Mouse (Mus musculus) WW6 (cell line): ENCODE data around the gene Chmp2a.

Source experiments
- DNase-seq: peaks from one replicate; pipeline ENCODE4 v3.0.0-alpha.2; 2013; ENCODE audit warnings: low read depth, low spot score

Gene Chmp2a

GRCm38 (mm10) chr7:13035211-13035855 is 726 bp upstream of the Chmp2a start:
- DNase-seq: no peak

DNA sequence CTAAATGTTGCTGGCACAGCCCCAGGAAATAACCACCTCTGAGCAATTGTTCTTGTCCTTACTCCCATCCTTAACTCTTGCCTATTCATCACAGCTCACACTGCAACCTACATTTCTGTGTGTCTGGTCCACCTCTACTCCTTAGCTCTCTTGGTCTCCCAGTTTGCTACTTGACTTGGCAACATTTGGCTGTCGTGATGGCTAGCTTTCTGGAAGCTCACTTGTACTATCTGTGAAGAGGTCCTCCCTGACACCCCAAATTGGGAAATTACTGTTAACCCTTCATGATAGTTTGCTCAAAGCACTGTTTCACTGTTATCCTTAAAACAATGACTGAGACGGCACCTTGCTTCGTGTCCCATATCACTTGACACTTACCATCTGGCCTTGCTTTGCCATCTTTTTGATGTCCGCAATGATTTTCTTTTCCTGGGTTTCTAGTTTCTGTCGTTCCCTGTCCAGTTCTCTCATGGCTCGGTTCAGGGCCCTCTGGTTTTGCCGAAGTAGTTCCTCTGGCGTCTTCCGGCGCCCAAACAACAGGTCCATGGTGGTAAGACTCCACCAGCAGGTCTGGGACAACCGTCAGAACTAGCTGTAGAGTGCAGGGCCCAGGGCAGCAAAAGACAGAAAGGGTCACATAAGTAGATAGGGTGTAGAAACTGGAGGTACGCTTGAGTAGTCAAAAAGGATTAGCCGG is 1.0 kb downstream of the Chmp2a start:
- no peak for DNase-seq

DNA sequence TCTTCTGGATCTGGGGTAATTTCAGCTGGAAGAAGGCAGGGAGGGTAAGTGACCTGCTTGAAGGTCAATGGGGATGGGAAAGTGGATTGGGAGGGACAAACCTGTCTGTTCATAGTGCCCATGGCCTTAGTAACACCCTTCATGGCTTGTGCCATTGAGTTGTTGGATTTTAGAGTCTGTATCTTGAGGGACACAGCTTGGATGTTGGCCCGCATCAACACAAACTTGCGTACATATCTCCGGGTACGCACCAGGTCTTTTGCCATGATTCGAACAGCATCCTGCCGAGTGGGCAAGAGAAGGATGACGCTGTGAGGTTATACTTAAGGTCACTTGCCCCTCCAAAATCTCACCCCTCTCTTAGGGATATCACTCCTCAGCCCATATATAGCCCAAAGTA is 2.1 kb downstream of the Chmp2a start:
- DNase-seq: no peak

GRCm38 (mm10) chr7:13031983-13032382 is 2.6 kb downstream of the Chmp2a start:
- DNase-seq: no peak

- DNase-seq: no peak
Observed at GRCm38 (mm10) chr7:13031069-13031468, 3.5 kb downstream of the Chmp2a start.

DNA sequence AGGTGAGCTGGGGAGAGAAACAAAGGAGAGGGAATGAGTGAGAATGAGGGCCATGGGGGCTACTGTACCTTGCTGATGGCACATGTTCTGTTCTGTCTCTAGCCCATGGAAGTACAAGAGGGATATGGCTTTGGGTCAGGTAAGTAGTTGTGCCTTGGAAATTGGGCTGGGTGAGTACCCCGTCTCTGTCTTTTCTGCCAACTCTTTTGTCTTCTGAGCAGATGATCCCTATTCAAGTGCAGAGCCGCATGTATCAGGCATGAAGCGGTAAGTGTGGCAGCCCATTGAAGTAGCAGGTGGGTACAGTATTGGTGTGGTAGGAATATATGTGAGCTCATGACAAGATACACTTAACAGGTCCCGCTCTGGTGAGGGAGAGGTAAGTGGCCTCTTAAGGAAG is 5.6 kb downstream of the Chmp2a start:
- no peak for DNase-seq

DNA sequence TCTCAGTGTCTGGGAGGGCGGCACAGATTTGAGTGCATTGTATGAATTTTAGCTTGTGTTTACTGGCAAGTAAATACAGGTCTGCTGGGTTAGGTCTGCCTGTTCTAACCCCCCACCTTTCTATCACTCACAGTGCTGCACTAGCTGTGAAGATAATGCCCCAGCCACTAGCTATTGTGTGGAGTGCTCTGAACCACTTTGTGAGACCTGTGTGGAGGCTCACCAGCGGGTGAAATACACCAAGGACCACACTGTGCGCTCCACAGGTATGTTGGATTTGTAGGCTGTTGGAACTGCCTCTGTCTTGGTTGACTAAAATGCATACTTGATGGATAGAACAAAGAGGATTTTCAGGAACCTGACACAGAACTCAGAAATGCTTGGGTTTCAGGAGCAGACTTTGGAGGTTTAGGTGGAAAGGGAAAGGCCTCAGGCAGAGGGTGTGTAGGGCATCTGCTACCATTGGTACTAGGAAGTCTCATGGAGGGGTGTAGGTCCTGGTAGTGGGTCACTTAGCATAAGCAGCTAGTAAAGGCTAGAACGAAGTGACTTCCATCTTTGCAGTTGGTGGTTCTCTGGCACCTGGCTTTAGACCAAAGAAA is 9.0 kb downstream of the Chmp2a start:
- DNase-seq: no peak

- DNase-seq: no peak
Observed at GRCm38 (mm10) chr7:13024805-13025204, 9.8 kb downstream of the Chmp2a start.

GRCm38 (mm10) chr7:13023928-13024731 is 10.5 kb downstream of the Chmp2a start:
- DNase-seq: peak; percentile 91

DNA sequence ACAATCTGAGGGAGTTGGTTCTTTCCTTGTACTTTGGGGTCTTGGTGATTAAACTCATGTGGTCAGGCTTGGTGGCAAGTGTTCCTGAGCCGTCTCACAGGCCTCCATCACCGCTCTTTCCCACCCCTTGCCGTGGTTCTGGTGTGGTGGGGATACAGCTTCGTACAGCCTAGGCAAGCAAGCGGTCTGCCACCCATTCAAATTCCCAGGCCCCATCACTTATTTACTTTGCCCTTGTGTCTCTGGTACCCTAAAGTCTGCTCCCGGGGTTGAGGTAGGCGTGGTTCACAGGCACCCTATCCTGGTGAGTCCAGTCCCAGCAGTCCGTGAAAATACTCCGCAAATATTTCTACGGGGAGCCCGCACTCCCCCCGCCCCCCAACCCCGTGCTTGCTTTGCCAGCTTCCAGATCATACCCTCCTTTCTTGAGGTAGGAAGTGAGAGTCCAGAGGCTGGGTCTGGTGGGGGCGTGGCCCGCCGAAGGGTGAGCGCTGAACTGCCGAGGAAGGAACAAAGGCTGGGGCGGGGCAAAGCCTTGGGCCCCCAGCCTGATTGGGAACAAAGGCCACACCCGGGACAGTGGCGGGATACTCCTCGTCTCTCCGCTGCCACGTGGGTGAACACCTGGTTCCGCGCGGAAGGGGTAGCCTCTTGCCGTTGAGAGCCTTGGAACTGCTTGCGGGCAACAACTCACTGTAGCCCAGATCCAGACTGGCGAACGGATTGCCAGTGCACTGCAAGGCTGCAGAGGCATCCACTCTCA is 11.7 kb downstream of the Chmp2a start:
- no peak for DNase-seq

GRCm38 (mm10) chr7:13015217-13015616 is 19.4 kb downstream of the Chmp2a start:
- no peak for DNase-seq

DNA sequence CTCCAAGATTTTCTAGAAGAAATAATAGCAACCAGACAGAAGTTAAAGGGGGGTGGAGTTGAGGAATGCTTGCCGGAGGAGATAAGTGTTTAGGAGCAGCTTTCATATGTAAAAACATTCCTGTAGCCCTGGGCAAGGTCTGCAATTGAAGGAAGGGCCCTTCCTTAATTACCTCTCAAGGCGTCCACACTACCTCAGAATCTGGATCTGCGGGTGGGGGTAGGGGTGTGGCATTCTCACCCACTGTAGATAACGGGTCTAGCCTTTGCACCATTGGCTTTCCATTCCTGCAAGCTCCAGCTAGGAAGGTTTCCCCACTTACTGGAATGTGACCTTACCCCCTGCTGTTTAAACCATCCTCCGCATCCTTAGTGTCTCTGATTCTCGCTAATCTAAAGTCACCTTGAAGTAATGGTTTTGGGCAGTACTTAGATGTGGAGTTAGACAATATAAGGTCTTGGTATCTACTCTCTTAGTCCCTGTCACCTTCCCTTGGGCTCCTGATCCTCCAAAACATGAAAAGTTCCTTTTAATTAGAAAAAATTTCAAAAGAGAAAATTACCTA is 20.2 kb downstream of the Chmp2a start:
- peak; percentile 93 for DNase-seq

DNA sequence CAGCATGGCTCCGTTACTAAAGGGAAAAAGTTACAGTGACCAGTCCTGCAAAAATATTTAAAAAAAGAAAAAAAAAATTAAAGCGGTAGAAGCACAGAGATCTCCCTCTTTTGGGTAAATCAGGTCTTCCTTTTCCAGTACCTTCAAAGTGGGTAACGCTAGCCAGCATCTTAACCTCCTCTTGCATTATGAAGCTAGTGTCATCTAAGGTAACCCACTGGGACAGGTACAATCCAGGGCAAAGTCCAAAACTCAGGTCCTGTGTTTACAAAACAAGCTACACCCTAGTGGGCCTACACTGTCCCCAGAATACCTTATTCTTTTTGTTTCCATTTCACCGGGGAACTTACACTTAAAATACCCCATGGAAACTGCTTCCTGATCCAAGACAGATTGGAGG is 20.9 kb downstream of the Chmp2a start:
- DNase-seq: no peak

DNA sequence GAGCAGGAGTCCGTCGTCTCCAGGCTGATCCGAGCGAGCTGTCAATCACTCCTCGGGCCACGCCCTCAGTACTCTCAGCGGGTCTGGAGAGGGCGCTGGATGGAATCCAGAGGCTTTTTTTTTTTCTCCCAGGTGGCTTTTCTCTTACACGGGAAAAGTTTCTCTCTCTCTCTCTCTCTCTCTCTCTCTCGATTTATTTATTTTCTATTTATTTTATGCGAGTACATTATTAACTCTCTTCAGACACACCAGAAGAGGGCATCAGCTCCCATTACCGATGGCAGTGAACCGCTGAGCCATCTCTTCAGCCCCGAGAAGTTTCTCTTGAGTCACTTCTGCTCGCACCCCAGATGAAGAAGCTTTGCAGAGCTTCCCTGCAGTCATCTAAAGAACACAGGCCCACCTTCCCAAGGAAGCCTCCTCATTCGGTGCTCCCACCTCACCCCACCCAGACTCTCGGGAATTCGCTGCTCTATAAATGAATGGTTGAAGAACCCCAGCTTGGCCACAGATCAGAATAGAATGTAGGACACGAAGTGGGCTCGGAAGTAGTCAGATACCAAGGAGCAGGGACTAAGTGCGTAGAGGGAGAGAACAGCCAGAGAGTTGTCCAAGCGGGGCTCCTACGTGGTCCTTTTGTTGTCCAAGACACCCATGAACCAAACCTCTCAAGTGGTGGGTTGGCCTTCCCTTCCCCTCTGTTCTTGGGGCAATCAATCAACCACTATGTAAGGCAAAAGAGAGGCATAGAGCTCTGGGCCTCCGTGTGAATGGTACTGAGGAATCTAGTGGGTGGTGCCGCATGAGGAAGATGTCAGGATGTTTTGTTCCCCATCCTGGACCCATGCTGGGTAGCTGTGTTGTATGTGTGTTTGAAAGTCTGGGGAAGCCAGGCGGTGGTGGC is 24.4 kb downstream of the Chmp2a start, which contains the start of gene Zbtb45:
Gene Zbtb45 (minus strand): TSS at position 30 of the 904 bp plus-strand sequence.
- DNase-seq: no peak

- DNase-seq: peak; percentile 94
Observed at GRCm38 (mm10) chr7:13009143-13010004, 25.2 kb downstream of the Chmp2a start.

DNA sequence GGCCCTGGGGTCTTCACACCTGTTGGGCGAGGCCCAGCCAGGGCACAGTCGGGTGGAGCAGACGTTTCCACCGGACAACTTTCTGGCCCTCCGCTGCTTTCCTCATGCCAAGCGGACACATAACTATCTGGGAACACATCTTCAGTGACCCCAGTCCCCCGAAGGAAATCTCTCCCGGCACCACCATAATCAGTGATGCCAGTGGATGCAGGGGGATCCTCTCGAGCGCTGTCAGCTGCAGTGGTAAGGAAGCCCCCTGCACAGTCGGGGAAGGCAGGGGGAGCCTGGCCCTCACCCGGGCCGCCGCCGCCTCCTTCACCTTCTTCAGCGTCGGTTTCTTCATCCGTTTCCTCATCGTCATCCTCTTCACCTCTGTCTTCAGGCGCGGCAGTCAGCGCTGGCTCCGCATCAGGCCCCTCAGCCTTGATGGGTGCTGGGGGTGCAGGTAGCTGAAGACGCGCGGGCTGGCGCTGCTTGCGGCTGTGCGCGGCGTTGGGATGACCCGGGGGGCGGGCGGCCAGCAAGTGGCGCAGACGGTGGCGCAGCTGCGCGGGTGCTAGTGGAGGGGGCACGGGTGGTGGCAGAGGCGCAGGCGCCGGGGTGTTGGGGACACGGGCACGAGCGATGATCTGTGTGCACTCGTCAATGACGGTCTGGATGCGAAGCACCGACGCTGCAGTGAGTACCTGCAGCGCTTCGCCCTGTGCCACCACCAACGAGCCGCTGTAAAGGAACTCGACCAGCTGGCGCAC is 27.1 kb downstream of the Chmp2a start:
- DNase-seq: no peak

GRCm38 (mm10) chr7:13006531-13006930 is 28.1 kb downstream of the Chmp2a start:
- DNase-seq: no peak

DNA sequence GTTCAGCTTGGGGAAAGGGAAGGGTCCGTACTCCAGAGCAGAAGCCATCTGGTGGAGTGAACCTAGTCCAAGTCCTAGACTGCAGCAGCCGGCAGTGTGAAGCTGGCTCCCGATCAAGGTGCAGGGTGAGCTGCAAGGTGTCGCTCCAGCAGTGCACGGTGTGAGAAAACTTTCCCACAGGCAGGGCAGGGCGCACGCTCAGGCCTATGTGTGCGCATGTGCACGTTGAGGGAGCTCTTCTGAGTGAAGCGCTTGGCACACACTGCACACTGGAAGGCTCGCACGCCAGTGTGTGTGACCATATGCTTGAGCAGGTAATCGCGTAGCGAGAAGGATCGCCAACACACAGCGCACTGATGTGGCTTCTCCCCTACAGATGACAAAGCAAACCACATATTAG is 28.6 kb downstream of the Chmp2a start:
- DNase-seq: no peak
